Mouse (Mus musculus) embryonic facial prominence, embryonic 13.5 days (tissue): ENCODE measurements around the gene Slc35a3. TPM values are rescaled to one million over a fixed set of nuclear protein-coding genes. Genes with fewer than 3 reads are reported as not detected.
"Not testable (repeated sequence)": the region's sequence is repeated elsewhere in the genome, so short reads cannot be mapped to it uniquely, and the experiment has no call there.

Experiments
- ATAC-seq: fragments of 200-750 bp; cut with Nextera tagmentation; 2 replicates; pipeline ENCODE4 v1.8.0; 2017; ENCODE audit warnings: low read depth; ENCODE audit not compliant: insufficient number of reproducible peaks, insufficient read depth, low FRiP score, low TSS enrichment
- H3K27ac ChIP-seq: fragments of 300-500 bp; sonication (generic); 2 replicates; pipeline ENCODE4 v1.5.1; 2015; ENCODE audit warnings: moderate library complexity, mild to moderate bottlenecking, inconsistent platforms
- H3K27me3 ChIP-seq: fragments of 300-500 bp; sonication (generic); 2 replicates; pipeline ENCODE4 v1.6.1; 2015; ENCODE audit warnings: mild to moderate bottlenecking, inconsistent platforms
- H3K36me3 ChIP-seq: fragments of 300-500 bp; sonication (generic); 2 replicates; pipeline ENCODE4 v1.6.1; 2015; ENCODE audit warnings: mild to moderate bottlenecking, inconsistent platforms
- H3K4me1 ChIP-seq: fragments of 300-500 bp; sonication (generic); 2 replicates; pipeline ENCODE4 v1.6.1; 2015; ENCODE audit warnings: inconsistent platforms
- H3K4me2 ChIP-seq: fragments of 300-500 bp; sonication (generic); 2 replicates; pipeline ENCODE4 v1.6.1; 2015; ENCODE audit warnings: moderate library complexity, mild to moderate bottlenecking, inconsistent platforms
- H3K4me3 ChIP-seq: fragments of 300-500 bp; sonication (generic); 2 replicates; pipeline ENCODE4 v1.5.1; 2015; ENCODE audit warnings: mild to moderate bottlenecking, inconsistent platforms
- H3K9ac ChIP-seq: fragments of 300-500 bp; sonication (generic); 2 replicates; pipeline ENCODE4 v1.6.1; 2015; ENCODE audit warnings: mild to moderate bottlenecking, inconsistent platforms
- H3K9me3 ChIP-seq: fragments of 300-500 bp; sonication (generic); 2 replicates; pipeline ENCODE4 v1.6.1; 2016; ENCODE audit warnings: inconsistent platforms
- WGBS: fragments of 180-500 bp; shearing (Covaris S2); methylation state at CpG from one replicate; pipeline ENCODE4 v1.1.7; 2015; ENCODE audit warnings: mixed read lengths; 5-methylcytosine and 5-hydroxymethylcytosine counted together
- polyA plus RNA-seq: library from polyadenylated mRNA; unstranded; fragments of >200 nt; fragmentation: Nextera tagmentation; extraction: Ambion mirVana; gene quantifications from 2 replicates; pipeline ENCODE4 v1.2.1, GENCODE M21; 2015

The Slc35a3 gene
- polyA plus RNA-seq = 8.7 and 10.4 TPM in 2 replicates

DNA sequence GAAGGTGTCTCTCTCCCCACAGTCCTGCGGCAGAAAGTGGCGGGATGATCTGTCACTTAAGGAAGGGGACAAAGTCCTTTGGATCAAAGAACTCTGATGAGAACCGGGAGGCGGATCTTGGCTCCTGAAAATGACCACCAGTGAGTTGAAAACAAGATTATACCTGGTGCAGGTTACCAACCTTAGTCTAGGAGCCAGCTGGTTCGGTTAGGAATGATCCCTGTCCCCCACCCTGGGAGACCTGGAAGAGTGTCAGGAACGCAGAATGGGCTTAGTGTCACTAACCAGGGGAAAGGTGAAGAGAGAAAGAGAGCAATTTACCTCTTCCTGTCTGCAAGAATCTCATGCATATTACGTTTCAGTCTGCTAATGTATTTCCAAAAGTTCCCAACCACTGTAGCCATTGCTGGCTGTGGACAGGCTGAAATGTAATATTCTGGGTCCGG, at the start of gene Slc35a3:
Slc35a3 (minus strand) TSS at position 396 of the 446 bp plus-strand sequence.
- Histone ChIP-seq H3K4me3 (peak within 1 kb of the TSS; percentile 96), H3K4me2 (peak within 1 kb of the TSS; percentile 84), H3K27ac (peak within 1 kb of the TSS; percentile 72; the same call in 1 of the 2 replicates), H3K27me3 (no peaks in the 10 kb centered on the region), H3K9ac (peak within 1 kb of the TSS; percentile 93), H3K4me1 (peaks cover 8% of the 10 kb centered on the region), H3K36me3 (no peaks in the 10 kb centered on the region), H3K9me3 (no peaks in the 10 kb centered on the region)
- 2% methylated on average over 8 of the region's 8 CpGs for WGBS
- peak; percentile 3; the same call in 1 of the 2 replicates for ATAC-seq

DNA sequence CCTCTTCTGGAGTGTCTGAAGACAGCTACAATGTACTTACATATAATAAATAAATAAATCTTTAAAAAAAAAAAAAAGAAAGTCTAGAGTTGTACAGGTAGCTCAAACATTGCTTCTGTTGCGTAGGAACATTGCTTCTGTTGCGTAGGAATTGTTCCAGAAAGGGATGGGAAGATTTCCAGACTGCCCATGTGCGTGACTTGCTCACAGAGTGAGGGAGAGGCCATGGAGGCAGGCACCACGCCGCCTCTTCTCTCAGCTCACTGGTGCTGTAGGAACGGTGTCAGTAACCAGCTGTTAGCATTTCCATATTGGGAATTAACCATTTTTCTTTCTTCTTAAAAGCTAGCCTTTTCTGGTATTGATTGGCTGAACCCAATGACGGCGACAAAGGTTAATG, 40.2 kb upstream of the Slc35a3 start:
- Histone ChIP-seq H3K9ac (no peak overlapping the region), H3K27ac (no peak overlapping the region), H3K9me3 (no peaks in the 10 kb centered on the region), H3K4me1 (no peaks in the 10 kb centered on the region), H3K36me3 (peaks cover 54% of the 10 kb centered on the region), H3K4me3 (no peak overlapping the region), H3K4me2 (no peak overlapping the region), H3K27me3 (no peaks in the 10 kb centered on the region)
- 97% methylated on average over 8 of the region's 8 CpGs for WGBS
- no peak for ATAC-seq

GRCm38 (mm10) chr3:116751191-116751860, 38.7 kb upstream of the Slc35a3 start:
- no peak overlapping the region for H3K4me3 ChIP-seq
- no peak overlapping the region for H3K27ac ChIP-seq
- H3K4me2 ChIP-seq = no peak overlapping the region
- H3K9ac ChIP-seq = no peak overlapping the region
- no peaks in the 10 kb centered on the region for H3K4me1 ChIP-seq
- H3K36me3 ChIP-seq = peaks cover 40% of the 10 kb centered on the region
- no peaks in the 10 kb centered on the region for H3K9me3 ChIP-seq
- no peak for ATAC-seq
- H3K27me3 ChIP-seq = no peaks in the 10 kb centered on the region
- 71% methylated on average over 4 of the region's 4 CpGs for WGBS

DNA sequence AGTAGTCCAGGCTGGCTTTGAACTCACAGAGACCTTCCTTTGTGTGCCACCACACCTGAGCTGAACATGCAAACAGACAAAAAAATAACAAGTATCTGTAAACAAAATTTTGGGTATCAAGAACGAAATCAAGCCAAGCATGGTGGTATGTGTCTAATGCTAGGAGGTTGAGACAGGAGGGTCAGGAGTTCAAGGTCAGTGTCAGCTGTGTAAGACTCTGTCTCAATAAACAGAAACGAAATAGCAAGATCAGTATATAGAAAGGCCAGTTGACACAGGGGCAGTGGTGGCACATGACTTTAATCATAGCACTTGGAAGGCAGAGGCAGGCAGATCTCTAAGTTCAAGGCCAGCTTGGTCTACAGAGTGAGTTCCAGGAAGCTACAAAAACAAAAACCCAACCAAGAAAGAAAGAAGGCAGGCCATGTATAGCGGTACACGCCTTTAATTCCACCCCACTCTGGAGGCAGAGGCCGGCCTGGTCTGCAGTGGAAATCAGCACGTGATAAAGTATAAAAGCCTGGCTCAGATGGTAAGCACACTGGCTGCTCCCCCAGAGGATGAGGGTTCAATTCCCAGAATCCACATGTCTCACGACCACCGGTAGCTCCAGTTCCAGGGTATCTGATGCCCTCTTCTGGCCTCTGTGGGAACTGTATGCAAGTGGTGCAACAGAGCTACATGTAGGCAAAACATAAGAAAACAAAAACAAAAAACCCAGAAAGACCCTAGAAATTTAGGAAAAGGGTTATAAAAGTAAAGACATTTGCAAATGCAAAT, 36.0 kb upstream of the Slc35a3 start:
- Histone ChIP-seq H3K27me3 (no peaks in the 10 kb centered on the region), H3K4me1 (no peaks in the 10 kb centered on the region), H3K9me3 (no peaks in the 10 kb centered on the region), H3K9ac (no peak overlapping the region), H3K36me3 (peaks cover 43% of the 10 kb centered on the region), H3K4me2 (no peak overlapping the region), H3K27ac (no peak overlapping the region), H3K4me3 (no peak overlapping the region)
- WGBS = 58% methylated on average over 8 of the region's 8 CpGs
- no peak for ATAC-seq

- not testable (repeated sequence) for ATAC-seq
- 86% methylated on average over 7 of the region's 7 CpGs for WGBS
These were observed 35.0 kb upstream of the Slc35a3 start for GRCm38 (mm10) chr3:116747648-116748047.

DNA sequence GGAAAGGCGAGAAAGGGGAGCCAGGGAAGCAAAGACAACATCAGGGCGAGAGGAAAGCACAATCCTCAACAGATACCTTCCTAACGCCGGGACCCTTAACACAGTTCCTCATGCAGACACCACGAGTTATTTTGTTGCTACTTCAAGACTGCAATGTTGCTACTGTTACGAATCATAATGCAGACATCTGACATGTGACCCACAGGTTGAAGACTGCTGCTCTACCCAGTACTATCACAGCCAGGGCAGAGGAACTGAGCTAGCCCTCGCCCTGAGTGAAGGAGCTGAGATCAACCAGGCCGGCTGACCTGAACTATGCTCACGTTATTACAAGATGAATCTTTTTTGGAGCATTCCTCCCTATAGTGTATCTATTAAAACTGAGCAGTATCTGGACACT, 28.3 kb upstream of the Slc35a3 start:
- peaks cover 18% of the 10 kb centered on the region for H3K36me3 ChIP-seq
- WGBS = 85% methylated on average over 9 of the region's 9 CpGs
- no peak for ATAC-seq

More at GRCm38 (mm10) chr3:116747648-116748047, 35.0 kb upstream of the Slc35a3 start:
- H3K36me3 ChIP-seq = peaks cover 39% of the 10 kb centered on the region
- H3K4me2 ChIP-seq, H3K9ac ChIP-seq, H3K4me1 ChIP-seq, H3K9me3 ChIP-seq, H3K27ac ChIP-seq, H3K4me3 ChIP-seq, H3K27me3 ChIP-seq: not testable (repeated sequence)

GRCm38 (mm10) chr3:116740106-116740505, 27.5 kb upstream of the Slc35a3 start:
- H3K4me2 ChIP-seq = no peak overlapping the region
- H3K4me1 ChIP-seq = no peaks in the 10 kb centered on the region
- H3K4me3 ChIP-seq = no peak overlapping the region
- H3K27ac ChIP-seq = no peak overlapping the region
- no peaks in the 10 kb centered on the region for H3K9me3 ChIP-seq
- WGBS = 86% methylated on average over 5 of the region's 5 CpGs
- H3K9ac ChIP-seq = no peak overlapping the region
- no peak for ATAC-seq
- no peaks in the 10 kb centered on the region for H3K27me3 ChIP-seq
- peaks cover 12% of the 10 kb centered on the region for H3K36me3 ChIP-seq

More for the DNA sequence above, 28.3 kb upstream of the Slc35a3 start:
- Histone ChIP-seq H3K9me3 (no peaks in the 10 kb centered on the region), H3K27ac (no peak overlapping the region), H3K4me1 (no peaks in the 10 kb centered on the region), H3K9ac (no peak overlapping the region), H3K27me3 (no peaks in the 10 kb centered on the region), H3K4me2 (no peak overlapping the region), H3K4me3 (no peak overlapping the region)

- Histone ChIP-seq H3K27ac (no peak overlapping the region), H3K4me1 (no peaks in the 10 kb centered on the region), H3K4me3 (no peak overlapping the region), H3K36me3 (no peaks in the 10 kb centered on the region), H3K9ac (no peak overlapping the region), H3K4me2 (no peak overlapping the region), H3K27me3 (no peaks in the 10 kb centered on the region), H3K9me3 (no peaks in the 10 kb centered on the region)
- no peak for ATAC-seq
- 78% methylated on average over 8 of the region's 8 CpGs for WGBS
These were observed 24.7 kb upstream of the Slc35a3 start for GRCm38 (mm10) chr3:116737326-116737731.

GRCm38 (mm10) chr3:116729483-116730174, 17.0 kb upstream of the Slc35a3 start:
- H3K4me3 ChIP-seq = no peak overlapping the region
- no peaks in the 10 kb centered on the region for H3K4me1 ChIP-seq
- H3K9ac ChIP-seq = no peak overlapping the region
- H3K36me3 ChIP-seq = no peaks in the 10 kb centered on the region
- no peak overlapping the region for H3K27ac ChIP-seq
- H3K9me3 ChIP-seq = no peaks in the 10 kb centered on the region
- no peaks in the 10 kb centered on the region for H3K27me3 ChIP-seq
- H3K4me2 ChIP-seq = no peak overlapping the region
- no peak for ATAC-seq
- WGBS = 68% methylated on average over 2 of the region's 2 CpGs

DNA sequence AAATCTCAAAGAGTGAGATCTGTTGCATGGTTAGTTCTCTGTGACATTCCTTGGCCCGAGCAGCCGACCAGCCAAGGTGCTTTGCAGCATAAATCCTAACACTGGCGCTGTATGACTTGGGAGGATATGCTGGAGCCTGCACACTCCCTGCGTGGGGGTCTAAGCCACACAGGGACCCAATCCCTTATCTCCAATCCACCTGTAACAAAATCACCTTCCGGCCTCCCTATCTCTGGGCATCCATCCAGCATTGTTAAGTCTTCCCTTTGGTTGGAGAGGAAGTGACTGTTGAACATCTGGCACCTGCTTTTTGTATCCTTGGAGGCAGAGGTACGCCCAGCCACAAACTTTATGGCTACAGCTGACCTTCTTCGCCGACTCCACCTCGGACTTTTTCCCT, 14.2 kb upstream of the Slc35a3 start:
- Histone ChIP-seq H3K27me3 (no peaks in the 10 kb centered on the region), H3K36me3 (no peaks in the 10 kb centered on the region), H3K4me2 (no peak overlapping the region), H3K27ac (no peak overlapping the region), H3K4me3 (no peak overlapping the region), H3K4me1 (no peaks in the 10 kb centered on the region), H3K9me3 (no peaks in the 10 kb centered on the region), H3K9ac (no peak overlapping the region)
- no peak for ATAC-seq
- 65% methylated on average over 9 of the region's 9 CpGs for WGBS

- no peaks in the 10 kb centered on the region for H3K27me3 ChIP-seq
- no peak for ATAC-seq
- no peak overlapping the region for H3K27ac ChIP-seq
- H3K4me1 ChIP-seq = no peaks in the 10 kb centered on the region
- H3K4me2 ChIP-seq = no peak overlapping the region
- no peaks in the 10 kb centered on the region for H3K36me3 ChIP-seq
- no peak overlapping the region for H3K4me3 ChIP-seq
- no peaks in the 10 kb centered on the region for H3K9me3 ChIP-seq
- 52% methylated on average over 10 of the region's 10 CpGs for WGBS
- H3K9ac ChIP-seq = no peak overlapping the region
These were observed 11.2 kb upstream of the Slc35a3 start for GRCm38 (mm10) chr3:116723496-116724481.
